Mouse (Mus musculus) layer of hippocampus, adult 2 months (tissue): ENCODE measurements around the gene Dkc1. TPM values are rescaled to one million over a fixed set of nuclear protein-coding genes. Genes with fewer than 3 reads are reported as not detected.

ENCODE experiments used
- DNase-seq, 2 experiments: peaks; one replicate each; pipeline ENCODE4 v3.0.0; 2022; ENCODE audit warnings: low spot score in 2 of 2
- H3K27ac ChIP-seq: fragments of 200-600 bp; 2 replicates; pipeline ENCODE4 v1.8.1; 2022
- H3K4me3 ChIP-seq: fragments of 200-600 bp; 2 replicates; pipeline ENCODE4 v1.8.1; 2022; ENCODE audit warnings: mild to moderate bottlenecking
- CTCF ChIP-seq: fragments of 200-600 bp; conservative IDR thresholded peaks from 2 replicates; pipeline ENCODE4 v1.8.1; 2022; ENCODE audit warnings: antibody characterized with exemption, mild to moderate bottlenecking, moderate library complexity
- total RNA-seq, 2 experiments: library from RNA; stranded (reverse); gene quantifications; 2 replicates each; pipeline ENCODE4 v1.2.3; 2021

The Dkc1 gene
- total RNA-seq, 2 experiments from 2014 or later: 28.9 to 35.4 TPM

- peak overlapping the region; percentile 34 for H3K4me3 ChIP-seq
Measured at GRCm38 (mm10) chrX:75155576-75156243, 60.1 kb downstream of the Dkc1 start.

More at GRCm38 (mm10) chrX:75155576-75156243, 60.1 kb downstream of the Dkc1 start:
- TF ChIP-seq CTCF: no peak
- DNase-seq: no peak
- H3K27ac ChIP-seq: no peak overlapping the region

Other genes starting within 250 kb of the Dkc1 start
- 1 to 10 TPM; 1.7 to 2.2 TPM for gene Gab3, start 10.4 kb upstream of the Dkc1 start, total RNA-seq
- 10 to 100 TPM; 42.4 to 43.5 TPM for gene Mpp1, start 35.2 kb downstream of the Dkc1 start, total RNA-seq
- gene Smim9, start 67.9 kb downstream of the Dkc1 start, total RNA-seq: not detected